Mouse (Mus musculus): Measurements from ENCODE around the gene Efcab7. TPM values are rescaled to one million over a fixed set of nuclear protein-coding genes. Genes with fewer than 3 reads are reported as not detected.

The Efcab7 gene
- polyA plus RNA-seq, 2 experiments = 4.0 to 6.1 TPM

DNA sequence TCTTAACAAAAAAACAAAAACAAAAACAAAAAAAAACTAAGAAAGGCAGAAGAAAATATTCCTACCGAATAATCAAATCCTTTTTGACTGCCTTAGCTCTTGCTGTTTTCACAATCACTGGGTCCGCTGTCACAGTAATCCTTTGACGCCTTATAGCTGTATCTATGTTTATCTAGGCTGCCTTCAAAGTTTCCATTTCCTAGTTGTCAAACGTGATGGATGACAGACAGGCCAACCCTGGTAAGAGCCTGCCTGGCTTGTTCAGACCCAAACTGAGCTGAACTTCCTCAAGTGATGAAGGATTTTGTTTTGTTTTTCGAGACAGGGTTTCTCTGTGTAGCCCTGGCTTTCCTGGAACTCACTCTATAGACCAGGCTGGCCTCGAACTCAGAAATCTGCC lies 99.5 kb downstream of the Efcab7 start:
- peaks cover 0 to 22% of the 10 kb centered on the region in 2 experiments; a peak in 2 of 4 replicates for H3K4me1 ChIP-seq (replicated peaks; ENCODE audit: control insufficient read depth in 2 of 2, insufficient read depth in 2 of 2, low read length in 1 of 2)
- no peak overlapping the region for H3K9ac ChIP-seq (replicated peaks)
- H3K27ac ChIP-seq = no peak overlapping the region
- no peak for DNase-seq (ENCODE audit: low read depth in 3 of 3, low spot score in 3 of 3)
- H3K27me3 ChIP-seq (ENCODE audit: control insufficient read depth, insufficient read depth, low read length) = no peaks in the 10 kb centered on the region
- H3K36me3 ChIP-seq (replicated peaks; ENCODE audit: control insufficient read depth, insufficient read depth, low read depth) = no peaks in the 10 kb centered on the region
- no peaks in the 10 kb centered on the region for H3K9me3 ChIP-seq (ENCODE audit: control insufficient read depth, low read length)
- TF ChIP-seq EP300 (IDR thresholded peaks at IDR 0.05; ENCODE audit: low read depth) (no peak), CTCF (IDR thresholded peaks at IDR 0.05; ENCODE audit: low read depth) (no peak)
- H3K4me3 ChIP-seq (ENCODE audit: insufficient read depth in 1 of 2, low read depth in 2 of 2, low read length in 2 of 2) = no peak overlapping the region
- peak overlapping the region; percentile 69 for H3K4me2 ChIP-seq (ENCODE audit: low read depth)
- 22% methylated on average over 6 of the region's 6 CpGs for WGBS (ENCODE audit: insufficient replicate concordance)
- no peak for ATAC-seq (ENCODE audit: insufficient read depth)

GRCm38 (mm10) chr4:99929149-99929612 lies 100.2 kb downstream of the Efcab7 start, which contains the start of gene Pgm1:
TSS of gene Pgm1 (plus strand) at chr4:99929414.
- Histone ChIP-seq H3K4me1 (replicated peaks; ENCODE audit: control insufficient read depth in 2 of 2, insufficient read depth in 2 of 2, low read length in 1 of 2) (peaks cover 0 to 22% of the 10 kb centered on the region in 2 experiments; a peak in 2 of 4 replicates), H3K27ac (peak within 1 kb of the TSS; percentile 56), H3K36me3 (replicated peaks; ENCODE audit: control insufficient read depth, insufficient read depth, low read depth) (no peaks in the 10 kb centered on the region), H3K4me2 (ENCODE audit: low read depth) (peak within 1 kb of the TSS; percentile 69), H3K27me3 (ENCODE audit: control insufficient read depth, insufficient read depth, low read length) (no peaks in the 10 kb centered on the region), H3K9ac (replicated peaks) (peak within 1 kb of the TSS; percentile 59), H3K9me3 (ENCODE audit: control insufficient read depth, low read length) (no peaks in the 10 kb centered on the region), H3K4me3 (ENCODE audit: insufficient read depth in 1 of 2, low read depth in 2 of 2, low read length in 2 of 2) (peak within 1 kb of the TSS; percentile 62 to 67)
- peak in 2 of 3 experiments; percentile 50 to 60 for DNase-seq (ENCODE audit: low read depth in 3 of 3, low spot score in 3 of 3)
- TF ChIP-seq CTCF (IDR thresholded peaks at IDR 0.05; ENCODE audit: low read depth) = no peak
- TF ChIP-seq EP300 (IDR thresholded peaks at IDR 0.05; ENCODE audit: low read depth) = no peak
- WGBS (ENCODE audit: insufficient replicate concordance) = 2% methylated on average over 23 of the region's 23 CpGs
- ATAC-seq (ENCODE audit: insufficient read depth) = peak; percentile 81

DNA sequence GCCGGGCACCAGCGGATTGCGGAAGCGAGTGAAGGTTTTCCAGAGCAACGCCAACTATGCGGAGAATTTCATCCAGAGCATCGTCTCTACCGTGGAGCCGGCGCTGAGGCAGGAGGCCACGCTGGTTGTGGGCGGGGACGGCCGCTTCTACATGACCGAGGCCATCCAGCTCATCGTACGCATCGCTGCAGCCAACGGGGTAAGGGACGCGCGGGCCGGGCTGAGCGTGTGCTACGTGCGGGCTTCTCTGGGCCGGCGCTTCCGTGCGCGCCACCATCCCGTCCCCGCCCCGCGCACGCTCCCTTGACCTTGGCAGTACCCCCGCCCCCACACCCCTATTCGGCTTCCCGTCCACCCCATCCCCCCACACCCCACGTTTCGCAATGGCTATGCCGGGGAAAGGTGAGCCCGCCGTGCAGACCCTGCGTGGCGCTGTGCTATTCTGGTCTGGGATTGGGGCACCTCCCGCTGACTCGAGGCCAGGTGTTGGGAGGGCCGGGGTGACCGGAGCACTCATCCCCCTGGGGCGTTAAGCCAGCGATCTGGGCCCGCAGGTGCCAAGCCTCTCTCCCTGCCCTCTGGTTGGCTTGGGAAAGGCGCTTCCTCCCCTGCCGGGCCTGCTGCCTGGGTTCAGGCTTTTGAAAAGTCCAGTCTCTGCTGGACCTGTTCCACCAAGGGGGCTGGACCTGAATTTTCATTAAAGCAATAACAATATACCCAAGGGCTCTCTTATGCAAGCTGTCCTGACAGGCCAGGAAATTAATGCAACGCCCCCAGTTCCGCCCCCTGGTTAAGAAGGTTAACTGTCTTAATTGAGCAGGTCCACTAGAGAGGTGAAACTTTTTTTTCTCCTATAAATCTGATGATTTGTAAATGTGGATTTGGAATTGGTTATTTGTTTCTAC lies 100.9 kb downstream of the Efcab7 start, which contains the start of gene Itgb3bp:
TSS of gene Itgb3bp (minus strand) at position 201 of the 905 bp plus-strand sequence.
- DNase-seq (ENCODE audit: low read depth in 3 of 3, low spot score in 3 of 3) (peak in 2 of 3 experiments; percentile 24 to 52), ATAC-seq (ENCODE audit: insufficient read depth) (peak; percentile 84)
- H3K4me1 ChIP-seq (replicated peaks; ENCODE audit: control insufficient read depth in 2 of 2, insufficient read depth in 2 of 2, low read length in 1 of 2) = peaks cover 0 to 22% of the 10 kb centered on the region in 2 experiments; a peak in 2 of 4 replicates
- H3K9ac ChIP-seq (replicated peaks) = peak within 1 kb of the TSS; percentile 59
- peak within 1 kb of the TSS; percentile 62 to 67 for H3K4me3 ChIP-seq (ENCODE audit: insufficient read depth in 1 of 2, low read depth in 2 of 2, low read length in 2 of 2)
- H3K36me3 ChIP-seq (replicated peaks; ENCODE audit: control insufficient read depth, insufficient read depth, low read depth) = no peaks in the 10 kb centered on the region
- TF ChIP-seq CTCF (IDR thresholded peaks at IDR 0.05; ENCODE audit: low read depth) = no peak
- TF ChIP-seq EP300 (IDR thresholded peaks at IDR 0.05; ENCODE audit: low read depth) = 0 out of 2 replicates have a peak, but pooled peaks have one; percentile 6
- H3K27me3 ChIP-seq (ENCODE audit: control insufficient read depth, insufficient read depth, low read length) = no peaks in the 10 kb centered on the region
- no peaks in the 10 kb centered on the region for H3K9me3 ChIP-seq (ENCODE audit: control insufficient read depth, low read length)
- 2% methylated on average over 37 of the region's 57 CpGs for WGBS (ENCODE audit: insufficient replicate concordance)
- peak within 1 kb of the TSS; percentile 56 for H3K27ac ChIP-seq
- H3K4me2 ChIP-seq (ENCODE audit: low read depth) = peak within 1 kb of the TSS; percentile 69

DNA sequence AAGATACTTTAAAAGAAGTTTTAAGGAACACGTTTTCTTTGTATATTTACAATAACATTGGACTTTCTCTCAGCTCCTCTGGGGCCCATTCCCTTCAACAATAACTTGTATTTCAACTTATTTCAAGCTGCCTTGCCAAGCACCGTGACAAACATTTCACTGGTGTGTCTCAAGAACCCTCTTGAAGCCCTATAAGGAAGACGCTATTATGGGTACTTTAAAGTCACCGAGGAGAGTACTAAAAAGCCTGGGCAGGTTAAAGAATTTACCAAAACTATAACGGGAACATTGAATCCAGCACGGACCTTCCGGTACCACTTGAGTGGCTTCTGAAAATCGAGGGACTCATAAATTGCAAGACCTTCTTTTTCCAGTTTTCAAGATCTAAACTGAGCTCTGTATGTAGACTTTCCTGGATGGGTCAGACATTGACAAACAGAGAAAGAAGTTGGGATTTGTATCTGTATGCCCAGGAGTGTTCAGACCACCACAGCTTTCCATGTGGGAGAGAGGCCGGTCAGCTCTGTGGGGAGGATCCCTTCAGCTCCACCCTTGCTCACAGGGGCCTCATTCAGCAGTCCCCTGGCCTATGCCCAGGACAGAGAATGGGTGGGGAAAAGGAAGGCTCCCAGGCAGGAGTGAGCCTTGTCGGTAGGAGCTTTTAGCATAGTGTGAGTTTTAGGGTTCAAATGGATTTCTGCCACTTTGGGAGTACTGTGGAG lies 101.7 kb downstream of the Efcab7 start:
- DNase-seq (ENCODE audit: low read depth in 3 of 3, low spot score in 3 of 3) (no peak), ATAC-seq (ENCODE audit: insufficient read depth) (no peak)
- TF ChIP-seq CTCF (IDR thresholded peaks at IDR 0.05; ENCODE audit: low read depth) = no peak
- TF ChIP-seq EP300 (IDR thresholded peaks at IDR 0.05; ENCODE audit: low read depth) = no peak
- H3K4me1 ChIP-seq (replicated peaks; ENCODE audit: control insufficient read depth in 2 of 2, insufficient read depth in 2 of 2, low read length in 1 of 2) = peaks cover 0 to 22% of the 10 kb centered on the region in 2 experiments; a peak in 2 of 4 replicates
- no peaks in the 10 kb centered on the region for H3K27me3 ChIP-seq (ENCODE audit: control insufficient read depth, insufficient read depth, low read length)
- WGBS (ENCODE audit: insufficient replicate concordance) = 52% methylated on average over 10 of the region's 10 CpGs
- peak overlapping the region; percentile 69 for H3K4me2 ChIP-seq (ENCODE audit: low read depth)
- no peak overlapping the region for H3K9ac ChIP-seq (replicated peaks)
- peak overlapping the region; percentile 6 to 67; a peak in 3 of 4 replicates for H3K4me3 ChIP-seq (ENCODE audit: insufficient read depth in 1 of 2, low read depth in 2 of 2, low read length in 2 of 2)
- no peak overlapping the region for H3K27ac ChIP-seq
- no peaks in the 10 kb centered on the region for H3K36me3 ChIP-seq (replicated peaks; ENCODE audit: control insufficient read depth, insufficient read depth, low read depth)
- H3K9me3 ChIP-seq (ENCODE audit: control insufficient read depth, low read length) = no peaks in the 10 kb centered on the region

Measured in liver, embryonic 14.5 days (tissue).